Mouse (Mus musculus): ENCODE results near the gene Mul1.

GRCm38 (mm10) chr4:138447827-138448602 lies 13.5 kb downstream of the Mul1 start:
- TF ChIP-seq CTCF (IDR thresholded peaks at IDR 0.05; ENCODE audit: insufficient read depth, low read depth, low read length) (no peak), POLR2A (IDR thresholded peaks at IDR 0.05; ENCODE audit: insufficient read depth, low read depth, low read length) (no peak)

All from olfactory bulb, adult 2 months (tissue).